Mouse (Mus musculus) thymus, postnatal 0 days (tissue): ENCODE results near the gene Gm14214. TPM values are rescaled to one million over a fixed set of nuclear protein-coding genes. Genes with fewer than 3 reads are reported as not detected.

Experiments
- DNase-seq: peaks from one replicate; pipeline ENCODE4 v3.0.0-alpha.2; 2015; ENCODE audit warnings: low spot score
- polyA plus RNA-seq: library from polyadenylated mRNA; unstranded; fragments of >200 nt; fragmentation: Nextera tagmentation; extraction: Ambion mirVana; gene quantifications from 2 replicates; pipeline ENCODE4 v1.2.1, GENCODE M21; 2015

The Gm14214 gene
- not detected in 2 replicates for polyA plus RNA-seq

- DNase-seq, result no peak
Observed at GRCm38 (mm10) chr2:154769930-154770329, at the start of gene Gm14214. Gm14214 (minus strand) TSS chr2:154770030.

GRCm38 (mm10) chr2:154818599-154818998 lies 48.8 kb upstream of the Gm14214 start:
- no peak for DNase-seq

GRCm38 (mm10) chr2:154817788-154818187 lies 48.0 kb upstream of the Gm14214 start:
- peak; percentile 25 for DNase-seq

- DNase-seq, result no peak
Observed at GRCm38 (mm10) chr2:154817089-154817488, 47.3 kb upstream of the Gm14214 start.

- DNase-seq, result no peak
Observed at GRCm38 (mm10) chr2:154813426-154813825, 43.6 kb upstream of the Gm14214 start.

GRCm38 (mm10) chr2:154810821-154811220 lies 41.0 kb upstream of the Gm14214 start:
- DNase-seq, result no peak

GRCm38 (mm10) chr2:154809107-154809762 lies 39.4 kb upstream of the Gm14214 start:
- DNase-seq, result no peak

GRCm38 (mm10) chr2:154807689-154808088 lies 37.9 kb upstream of the Gm14214 start:
- no peak for DNase-seq

GRCm38 (mm10) chr2:154803845-154804244 lies 34.0 kb upstream of the Gm14214 start:
- DNase-seq, result no peak

GRCm38 (mm10) chr2:154803372-154803771 lies 33.5 kb upstream of the Gm14214 start:
- DNase-seq, result no peak

GRCm38 (mm10) chr2:154791661-154792642 lies 22.1 kb upstream of the Gm14214 start:
- peak; percentile 72 for DNase-seq

- peak; percentile 99 for DNase-seq
Observed at GRCm38 (mm10) chr2:154790656-154791483, 21.0 kb upstream of the Gm14214 start, which contains the start of the genes Raly and a. Raly (plus strand) TSS chr2:154791096. a (plus strand) TSS chr2:154791402.

- DNase-seq, result no peak
Observed at GRCm38 (mm10) chr2:154789977-154790655, 20.3 kb upstream of the Gm14214 start.

GRCm38 (mm10) chr2:154789381-154789780 lies 19.6 kb upstream of the Gm14214 start:
- no peak for DNase-seq

GRCm38 (mm10) chr2:154786776-154787175 lies 16.9 kb upstream of the Gm14214 start:
- no peak for DNase-seq

- DNase-seq, result no peak
Observed at GRCm38 (mm10) chr2:154786187-154786586, 16.4 kb upstream of the Gm14214 start.

- no peak for DNase-seq
Observed at GRCm38 (mm10) chr2:154785284-154785683, 15.5 kb upstream of the Gm14214 start.

- no peak for DNase-seq
Observed at GRCm38 (mm10) chr2:154782856-154783650, 13.2 kb upstream of the Gm14214 start.

GRCm38 (mm10) chr2:154782361-154782760 lies 12.5 kb upstream of the Gm14214 start:
- no peak for DNase-seq

GRCm38 (mm10) chr2:154779648-154780047 lies 9.8 kb upstream of the Gm14214 start:
- DNase-seq, result no peak
